26 mouse cellular contexts compared by ENCODE assay signal in the genomic region with DNA sequence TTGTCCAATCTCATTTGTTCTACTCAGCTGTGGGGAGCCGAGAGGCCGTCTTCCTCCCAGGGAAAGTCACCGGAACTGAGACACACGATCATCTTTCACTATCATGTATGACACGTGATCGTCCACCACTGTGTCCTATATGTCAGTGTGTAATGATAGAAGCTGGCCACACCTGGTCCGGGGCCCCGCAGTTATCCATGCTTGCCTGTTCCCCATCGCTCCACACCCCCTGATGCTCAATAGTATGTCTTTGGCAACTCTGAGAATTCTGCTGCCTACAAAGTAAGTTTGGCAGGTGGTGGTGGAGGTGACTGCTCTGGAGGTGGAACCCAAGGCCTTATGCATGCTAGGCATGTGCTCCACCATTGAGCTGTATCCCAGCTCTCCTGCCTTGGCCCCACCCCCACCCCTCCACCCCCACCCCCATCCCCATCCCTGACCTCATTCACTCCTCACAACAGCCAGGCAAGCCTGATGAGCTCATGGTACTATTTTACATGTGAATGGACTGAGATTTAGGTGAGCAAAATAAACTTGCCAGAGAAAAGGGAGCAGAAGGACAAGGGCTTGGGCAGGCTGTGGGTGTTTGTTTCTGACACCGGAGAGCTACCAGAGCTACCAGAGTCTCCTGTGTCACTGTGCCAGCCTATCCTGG.
DNase-seq lines count a peak whose midpoint lies in the region; ATAC-seq and TF ChIP-seq lines count a peak whose summit lies in the region.
"Had no signal": no experiment of that assay in that cellular context is flagged by ENCODE, and none has a peak within 500 bp of the region (broad histone marks: within the 10 kb centered on the region; RNA-seq: fewer than 3 reads in every experiment).

No protein-coding gene starts in this region.

- no peak for ATAC-seq in forebrain, postnatal 0 days
- ATAC-seq in midbrain, embryonic 12.5 days (ENCODE audit: low FRiP score, low read depth) = peak; percentile 81
- ATAC-seq in midbrain, embryonic 16.5 days = no peak
- peak; percentile 50; the same call in 1 of the 2 replicates for ATAC-seq in forebrain, embryonic 15.5 days (replicated peaks)
- ATAC-seq: Patski had no signal

- peaks cover 5% of the 10 kb centered on the region; the same call in 1 of the 2 replicates for H3K9me3 ChIP-seq in forebrain, embryonic 10.5 days
- no peaks in the 10 kb centered on the region for H3K9me3 ChIP-seq in forebrain, postnatal 0 days (ENCODE audit: low read length)
- no peaks in the 10 kb centered on the region for H3K9me3 ChIP-seq in midbrain, embryonic 12.5 days
- no peaks in the 10 kb centered on the region; the same call in 1 of the 2 replicates for H3K9me3 ChIP-seq in midbrain, embryonic 16.5 days (replicated peaks; ENCODE audit: control insufficient read depth, low read length, poor library complexity, severe bottlenecking)
- H3K9me3 ChIP-seq in forebrain, embryonic 15.5 days = no peaks in the 10 kb centered on the region
- H3K9me3 ChIP-seq: embryonic facial prominence, embryonic 15.5 days; hindbrain, embryonic 15.5 days; limb, embryonic 15.5 days; lung, embryonic 15.5 days; megakaryocyte, embryonic 14.5 days had no signal

- 94% methylated on average over 10 of the region's 10 CpGs for WGBS in forebrain, embryonic 10.5 days
- 84% methylated on average over 10 of the region's 10 CpGs for WGBS in forebrain, postnatal 0 days
- WGBS in midbrain, embryonic 12.5 days = 88% methylated on average over 10 of the region's 10 CpGs
- WGBS in midbrain, embryonic 16.5 days = 88% methylated on average over 10 of the region's 10 CpGs
- WGBS in forebrain, embryonic 15.5 days = 85% methylated on average over 10 of the region's 10 CpGs

- H3K27me3 ChIP-seq in forebrain, embryonic 10.5 days (ENCODE audit: poor library complexity, severe bottlenecking) = no peaks in the 10 kb centered on the region
- H3K27me3 ChIP-seq in forebrain, postnatal 0 days (ENCODE audit: insufficient read depth, low read length) = no peaks in the 10 kb centered on the region
- no peaks in the 10 kb centered on the region for H3K27me3 ChIP-seq in midbrain, embryonic 12.5 days
- H3K27me3 ChIP-seq in midbrain, embryonic 16.5 days (ENCODE audit: control insufficient read depth, insufficient read depth, low read depth, low read length) = no peaks in the 10 kb centered on the region
- no peaks in the 10 kb centered on the region for H3K27me3 ChIP-seq in forebrain, embryonic 15.5 days
- H3K27me3 ChIP-seq: embryonic facial prominence, embryonic 15.5 days; hindbrain, embryonic 15.5 days; limb, embryonic 15.5 days; lung, embryonic 15.5 days; Patski had no signal

- no peaks in the 10 kb centered on the region for H3K36me3 ChIP-seq in forebrain, embryonic 10.5 days (replicated peaks)
- H3K36me3 ChIP-seq in forebrain, postnatal 0 days (ENCODE audit: insufficient read depth) = no peaks in the 10 kb centered on the region
- H3K36me3 ChIP-seq in midbrain, embryonic 12.5 days = no peaks in the 10 kb centered on the region
- H3K36me3 ChIP-seq in midbrain, embryonic 16.5 days (ENCODE audit: control insufficient read depth, insufficient read depth, low read length) = no peaks in the 10 kb centered on the region
- H3K36me3 ChIP-seq in forebrain, embryonic 15.5 days = no peaks in the 10 kb centered on the region
- H3K36me3 ChIP-seq: embryonic facial prominence, embryonic 15.5 days; hindbrain, embryonic 15.5 days; limb, embryonic 15.5 days; lung, embryonic 15.5 days had no signal

- H3K4me1 ChIP-seq in forebrain, embryonic 10.5 days = peaks cover 9% of the 10 kb centered on the region
- no peaks in the 10 kb centered on the region for H3K4me1 ChIP-seq in forebrain, postnatal 0 days (ENCODE audit: insufficient read depth)
- H3K4me1 ChIP-seq in midbrain, embryonic 12.5 days = peaks cover 6% of the 10 kb centered on the region; the same call in 1 of the 2 replicates
- H3K4me1 ChIP-seq in midbrain, embryonic 16.5 days (ENCODE audit: control insufficient read depth, insufficient read depth, low read length) = no peaks in the 10 kb centered on the region; the same call in 1 of the 2 replicates
- H3K4me1 ChIP-seq in forebrain, embryonic 15.5 days = no peaks in the 10 kb centered on the region
- H3K4me1 ChIP-seq: embryonic facial prominence, embryonic 15.5 days; hindbrain, embryonic 15.5 days; lung, embryonic 15.5 days had no signal

- no peak for TF ChIP-seq CTCF in forebrain, postnatal 0 days (IDR thresholded peaks at IDR 0.05; ENCODE audit: low read depth)

- H3K9ac ChIP-seq in forebrain, postnatal 0 days = no peak overlapping the region
- H3K9ac ChIP-seq in midbrain, embryonic 12.5 days (replicated peaks) = no peak overlapping the region
- H3K9ac ChIP-seq in midbrain, embryonic 16.5 days (ENCODE audit: low read depth, low read length) = no peak overlapping the region
- H3K9ac ChIP-seq in forebrain, embryonic 15.5 days (replicated peaks) = no peak overlapping the region
- H3K9ac ChIP-seq: embryonic facial prominence, embryonic 15.5 days; hindbrain, embryonic 15.5 days; limb, embryonic 15.5 days; liver, embryonic 14.5 days; lung, embryonic 15.5 days had no signal

- H3K4me3 ChIP-seq in forebrain, embryonic 10.5 days = no peak overlapping the region
- no peak overlapping the region for H3K4me3 ChIP-seq in forebrain, postnatal 0 days (ENCODE audit: low read depth, low read length)
- no peak overlapping the region for H3K4me3 ChIP-seq in midbrain, embryonic 12.5 days
- H3K4me3 ChIP-seq in midbrain, embryonic 16.5 days (ENCODE audit: low read depth, low read length) = no peak overlapping the region
- no peak overlapping the region for H3K4me3 ChIP-seq in forebrain, embryonic 15.5 days
- H3K4me3 ChIP-seq: embryonic facial prominence, embryonic 15.5 days; hindbrain, embryonic 15.5 days; limb, embryonic 15.5 days; lung, embryonic 15.5 days; megakaryocyte, embryonic 14.5 days had no signal

- H3K27ac ChIP-seq in forebrain, embryonic 10.5 days = peak overlapping the region; percentile 65
- no peak overlapping the region for H3K27ac ChIP-seq in forebrain, postnatal 0 days (ENCODE audit: low read depth, low read length)
- H3K27ac ChIP-seq in midbrain, embryonic 12.5 days (replicated peaks) = no peak overlapping the region
- no peak overlapping the region for H3K27ac ChIP-seq in midbrain, embryonic 16.5 days (ENCODE audit: low read length)
- no peak overlapping the region for H3K27ac ChIP-seq in forebrain, embryonic 15.5 days (replicated peaks)
- H3K27ac ChIP-seq: embryonic facial prominence, embryonic 15.5 days; hindbrain, embryonic 15.5 days; limb, embryonic 15.5 days; liver, embryonic 14.5 days; lung, embryonic 15.5 days had no signal

- no peak overlapping the region for H3K4me2 ChIP-seq in forebrain, postnatal 0 days (ENCODE audit: low read depth)
- no peak overlapping the region for H3K4me2 ChIP-seq in midbrain, embryonic 12.5 days (replicated peaks)
- H3K4me2 ChIP-seq in midbrain, embryonic 16.5 days (ENCODE audit: low read length) = no peak overlapping the region
- H3K4me2 ChIP-seq in forebrain, embryonic 15.5 days (replicated peaks) = no peak overlapping the region
- H3K4me2 ChIP-seq: embryonic facial prominence, embryonic 15.5 days; hindbrain, embryonic 15.5 days; limb, embryonic 15.5 days; lung, embryonic 15.5 days had no signal

- no peak for DNase-seq in forebrain, embryonic 10.5 days (ENCODE audit: extremely low spot score, low spot score)
- DNase-seq in forebrain, postnatal 0 days = no peak
- DNase-seq in ZHBTc4 (ENCODE audit: low read depth, low spot score) = peak; percentile 54
- DNase-seq in T-cell, adult 2 months (ENCODE audit: low spot score) = no peak
- DNase-seq in yolk sac, embryonic 10.5 days (ENCODE audit: low spot score) = no peak
- DNase-seq: adrenal gland, postnatal 10 days; cerebellum, adult 2 months; cerebellum, postnatal 25 days; gastrocnemius, postnatal 14 days; heart, adult 18-20 months; kidney, adult 8-10 months; kidney, postnatal 10 days; left cerebral cortex, postnatal 4 days; lung, postnatal 36 days; right cerebral cortex, postnatal 4 days; thymus, postnatal 14 days had no signal

Comparison
In these comparisons a context has a peak if more than half of its experiments do, and no peak if none do; other contexts are left out.
1. ATAC-seq: peak in midbrain, embryonic 12.5 days (single experiment) and forebrain, embryonic 15.5 days (single experiment); none in forebrain, postnatal 0 days (single experiment) and midbrain, embryonic 16.5 days (single experiment).